Mouse (Mus musculus) MEL (cell line): ENCODE measurements around the gene Tmem201. TPM values are rescaled to one million over a fixed set of nuclear protein-coding genes. Genes with fewer than 3 reads are reported as not detected.

Experiments
- DNase-seq: peaks from one replicate; pipeline ENCODE4 v3.0.0; 2011; ENCODE audit warnings: low read depth, low spot score
- H3K27ac ChIP-seq: 2 replicates; pipeline ENCODE4 v1.5.1; 2012; ENCODE audit warnings: low read depth, mild to moderate bottlenecking, control low read depth, low read length, moderate library complexity; ENCODE audit not compliant: control insufficient read depth
- H3K27me3 ChIP-seq, 2 experiments: fragments of 150-350 bp in 1 of 2; sonication (generic) in 1 of 2; 2 replicates each; pipeline ENCODE4 v1.6.1; 2012; ENCODE audit warnings: low read length in 2 of 2, mild to moderate bottlenecking in 2 of 2, improper control_type of control experiment in 1 of 2, moderate library complexity in 1 of 2; ENCODE audit not compliant: insufficient read depth in 2 of 2, control insufficient read depth in 1 of 2
- H3K36me3 ChIP-seq, 2 experiments: 2 replicates each; pipeline ENCODE4 v1.6.1; 2012 to 2014; ENCODE audit warnings: low read length in 2 of 2, improper control_type of control experiment in 1 of 2, inconsistent platforms in 1 of 2, mild to moderate bottlenecking in 1 of 2; ENCODE audit not compliant: insufficient read depth in 2 of 2, control insufficient read depth in 1 of 2
- H3K4me1 ChIP-seq, 2 experiments: fragments of 150-350 bp in 1 of 2; sonication (generic) in 1 of 2; 2 replicates each; pipeline ENCODE4 v1.6.1; 2012; ENCODE audit warnings: low read length in 2 of 2, improper control_type of control experiment in 1 of 2, mild to moderate bottlenecking in 1 of 2; ENCODE audit not compliant: insufficient read depth in 2 of 2, control insufficient read depth in 1 of 2
- H3K4me3 ChIP-seq, 2 experiments: fragments of 150-350 bp in 1 of 2; sonication (generic) in 1 of 2; 2 replicates each; pipeline ENCODE4 v1.5.1; 2012; ENCODE audit warnings: low read depth in 2 of 2, low read length in 2 of 2, mild to moderate bottlenecking in 2 of 2, moderate library complexity in 2 of 2, control low read depth in 1 of 2, improper control_type of control experiment in 1 of 2; ENCODE audit not compliant: control insufficient read depth in 1 of 2, insufficient read depth in 1 of 2
- H3K79me2 ChIP-seq: 2 replicates; pipeline ENCODE4 v1.6.1; 2012; ENCODE audit warnings: mild to moderate bottlenecking, low read length, moderate library complexity; ENCODE audit not compliant: control insufficient read depth, poor library complexity, insufficient read depth
- H3K9ac ChIP-seq: 2 replicates; pipeline ENCODE4 v1.6.1; 2012; ENCODE audit warnings: low read depth, mild to moderate bottlenecking, control low read depth, low read length, moderate library complexity; ENCODE audit not compliant: control insufficient read depth, poor library complexity, severe bottlenecking
- H3K9me3 ChIP-seq: fragments of 150-350 bp; sonication (generic); replicated peaks from 2 replicates; pipeline ENCODE4 v1.6.1; 2012; ENCODE audit warnings: mild to moderate bottlenecking, low read length, improper control_type of control experiment, moderate library complexity; ENCODE audit not compliant: insufficient read depth
- CHD2 ChIP-seq: IDR thresholded peaks from 2 replicates; pipeline ENCODE4 v1.6.1; 2011; ENCODE audit warnings: low read length, improper control_type of control experiment
- CTCF ChIP-seq, 3 experiments: IDR thresholded peaks in 2 of 3; conservative IDR thresholded peaks in 1 of 3; 2 replicates each; pipeline ENCODE4 v1.5.1; 2011 to 2012; ENCODE audit warnings: low read length in 3 of 3, low read depth in 2 of 3, mild to moderate bottlenecking in 2 of 3, improper control_type of control experiment in 1 of 3, inconsistent platforms in 1 of 3, mixed read lengths in 1 of 3, moderate library complexity in 1 of 3; ENCODE audit not compliant: control insufficient read depth in 1 of 3, insufficient read depth in 1 of 3, poor library complexity in 1 of 3, severe bottlenecking in 1 of 3
- E2F4 ChIP-seq: IDR thresholded peaks from 2 replicates; pipeline ENCODE4 v1.6.1; 2011; ENCODE audit warnings: low read depth, low read length, improper control_type of control experiment, borderline replicate concordance
- EP300 ChIP-seq, 2 experiments: IDR thresholded peaks; 2 replicates each; pipeline ENCODE4 v1.6.1; 2011; ENCODE audit warnings: improper control_type of control experiment in 2 of 2, low read length in 2 of 2, low read depth in 1 of 2, mild to moderate bottlenecking in 1 of 2
- ETS1 ChIP-seq: IDR thresholded peaks from 2 replicates; pipeline ENCODE4 v1.6.1; 2012; ENCODE audit warnings: low read depth, mild to moderate bottlenecking, inconsistent platforms, low read length, improper control_type of control experiment, moderate library complexity
- GABPA ChIP-seq: IDR thresholded peaks from 2 replicates; pipeline ENCODE4 v1.6.1; 2012; ENCODE audit warnings: low read depth, mild to moderate bottlenecking, inconsistent platforms, low read length, improper control_type of control experiment, moderate library complexity
- GATA1 ChIP-seq: IDR thresholded peaks from 2 replicates; pipeline ENCODE4 v1.6.1; 2011; ENCODE audit warnings: low read depth, low read length, improper control_type of control experiment
- HCFC1 ChIP-seq: IDR thresholded peaks from 2 replicates; pipeline ENCODE4 v1.6.1; 2012; ENCODE audit warnings: low read depth, mild to moderate bottlenecking, inconsistent platforms, low read length, improper control_type of control experiment, moderate library complexity
- KAT2A ChIP-seq: conservative IDR thresholded peaks from 2 replicates; pipeline ENCODE4 v1.6.1; 2012; ENCODE audit warnings: low read depth, low read length, improper control_type of control experiment, inconsistent platforms
- MAX ChIP-seq: IDR thresholded peaks from 2 replicates; pipeline ENCODE4 v1.6.1; 2011; ENCODE audit warnings: low read length, improper control_type of control experiment
- MAZ ChIP-seq: IDR thresholded peaks from 2 replicates; pipeline ENCODE4 v1.6.1; 2012; ENCODE audit warnings: low read depth, mild to moderate bottlenecking, inconsistent platforms, low read length, improper control_type of control experiment
- MEF2A ChIP-seq: IDR thresholded peaks from 2 replicates; pipeline ENCODE4 v1.6.1; 2014; ENCODE audit warnings: low read depth, mild to moderate bottlenecking, inconsistent platforms, low read length, improper control_type of control experiment; ENCODE audit not compliant: poor library complexity, insufficient replicate concordance, severe bottlenecking; ENCODE audit errors: extremely low read depth
- MYB ChIP-seq: IDR thresholded peaks from 2 replicates; pipeline ENCODE4 v1.6.1; 2011; ENCODE audit warnings: mild to moderate bottlenecking, low read depth, low read length, improper control_type of control experiment
- MYC ChIP-seq: IDR thresholded peaks from 2 replicates; pipeline ENCODE4 v1.6.1; 2011; ENCODE audit warnings: low read depth, mild to moderate bottlenecking, low read length, improper control_type of control experiment, moderate library complexity
- POLR2A ChIP-seq, 2 experiments: IDR thresholded peaks; 2 replicates each; pipeline ENCODE4 v1.6.1; 2011 to 2012; ENCODE audit warnings: low read length in 2 of 2, mild to moderate bottlenecking in 2 of 2, control low read depth in 1 of 2, improper control_type of control experiment in 1 of 2, low read depth in 1 of 2, moderate library complexity in 1 of 2; ENCODE audit not compliant: control insufficient read depth in 1 of 2, insufficient read depth in 1 of 2, poor library complexity in 1 of 2
- POLR2AphosphoS2 ChIP-seq: IDR thresholded peaks from 2 replicates; pipeline ENCODE4 v1.6.1; 2011; ENCODE audit warnings: low read length, improper control_type of control experiment
- SMC3 ChIP-seq: IDR thresholded peaks from 2 replicates; pipeline ENCODE4 v1.6.1; 2011; ENCODE audit warnings: low read depth, low read length, improper control_type of control experiment
- TAL1 ChIP-seq: IDR thresholded peaks from 2 replicates; pipeline ENCODE4 v1.6.1; 2012; ENCODE audit warnings: mild to moderate bottlenecking, inconsistent platforms, low read length, moderate library complexity, mixed read lengths
- TBP ChIP-seq: IDR thresholded peaks from 2 replicates; pipeline ENCODE4 v1.8.0; 2011; ENCODE audit warnings: low read depth, low read length, improper control_type of control experiment
- TCF12 ChIP-seq: IDR thresholded peaks from 2 replicates; pipeline ENCODE4 v1.6.1; 2014; ENCODE audit warnings: low read depth, mild to moderate bottlenecking, inconsistent platforms, low read length, improper control_type of control experiment, moderate library complexity
- USF1 ChIP-seq: IDR thresholded peaks from 2 replicates; pipeline ENCODE4 v1.6.1; 2014; ENCODE audit warnings: low read depth, mild to moderate bottlenecking, inconsistent platforms, low read length, improper control_type of control experiment, moderate library complexity
- USF2 ChIP-seq, 2 experiments: IDR thresholded peaks; 2 replicates each; pipeline ENCODE4 v1.6.1; 2011 to 2012; ENCODE audit warnings: improper control_type of control experiment in 2 of 2, low read length in 2 of 2, borderline replicate concordance in 1 of 2, inconsistent platforms in 1 of 2, low read depth in 1 of 2, mild to moderate bottlenecking in 1 of 2; ENCODE audit not compliant: insufficient read depth in 1 of 2
- ZKSCAN1 ChIP-seq: IDR thresholded peaks from 2 replicates; pipeline ENCODE4 v1.6.1; 2012; ENCODE audit warnings: low read depth, mild to moderate bottlenecking, inconsistent platforms, low read length, improper control_type of control experiment, moderate library complexity
- ZMIZ1 ChIP-seq: IDR thresholded peaks from 2 replicates; pipeline ENCODE4 v1.6.1; 2012; ENCODE audit warnings: low read depth, mild to moderate bottlenecking, inconsistent platforms, low read length, improper control_type of control experiment, moderate library complexity
- ZNF384 ChIP-seq: IDR thresholded peaks from 2 replicates; pipeline ENCODE4 v1.6.1; 2012; ENCODE audit warnings: low read depth, mild to moderate bottlenecking, inconsistent platforms, low read length, improper control_type of control experiment
- polyA plus RNA-seq, 2 experiments: library from polyadenylated mRNA; stranded (reverse) in 1 of 2; unstranded in 1 of 2; fragments of >175 nt in 1 of 2; fragments of >200 nt in 1 of 2; gene quantifications; 2 replicates each; pipeline versions ENCODE4 v1.2.1 to v1.2.4; 2012; ENCODE audit warnings: low replicate concordance in 2 of 2, low read depth in 1 of 2; ENCODE audit not compliant: insufficient read length in 2 of 2, insufficient read depth in 1 of 2, missing spikeins in 1 of 2
- total RNA-seq: library from RNA; depleted of rRNA; stranded (reverse); fragments of 300-350 nt; gene quantifications from 2 replicates; pipeline ENCODE4 v1.2.3, GENCODE M21; 2012

The Tmem201 gene
- total and polyA plus RNA-seq, 3 experiments, result 31.5 to 60.6 TPM; not detected in 1

- no peak for TF ChIP-seq MYC
- TF ChIP-seq MYB, result no peak
- no peak for TF ChIP-seq TAL1
- TF ChIP-seq POLR2AphosphoS2, result peak; percentile 98
- TF ChIP-seq E2F4, result 0 out of 2 replicates have a peak, but pooled peaks have one; percentile 27
- peak; percentile 93 to 98 for TF ChIP-seq POLR2A (IDR thresholded peaks at IDR 0.05; ENCODE audit: control insufficient read depth in 1 of 2, insufficient read depth in 1 of 2, low read depth in 1 of 2, low read length in 2 of 2, poor library complexity in 1 of 2)
- no peak; the same call in 1 of the 2 replicates for TF ChIP-seq KAT2A
- TF ChIP-seq TCF12, result peak; percentile 47; the same call in 1 of the 2 replicates
- no peak; a peak in 1 of 4 replicates for TF ChIP-seq EP300 (IDR thresholded peaks at IDR 0.05; ENCODE audit: low read depth in 1 of 2, low read length in 2 of 2)
- TF ChIP-seq TBP, result no peak; the same call in none of the 2 replicates
- TF ChIP-seq MAZ, result no peak; the same call in 1 of the 2 replicates
- no peak for TF ChIP-seq CTCF (IDR thresholded peaks at IDR 0.05 in 2 of 3, conservative IDR thresholded peaks at IDR 0.05 in 1 of 3; ENCODE audit: control insufficient read depth in 1 of 3, insufficient read depth in 1 of 3, low read depth in 2 of 3, low read length in 3 of 3, poor library complexity in 1 of 3, severe bottlenecking in 1 of 3)
- no peak; the same call in 1 of the 2 replicates for TF ChIP-seq ETS1
- peak; percentile 25 to 82; a peak in 3 of 4 replicates for TF ChIP-seq USF2 (IDR thresholded peaks at IDR 0.05; ENCODE audit: borderline replicate concordance in 1 of 2, insufficient read depth in 1 of 2, low read depth in 1 of 2, low read length in 2 of 2)
- TF ChIP-seq MEF2A, result no peak
- no peak for TF ChIP-seq ZNF384
- peak; percentile 87 for TF ChIP-seq ZMIZ1
- TF ChIP-seq GATA1, result no peak
- no peak for TF ChIP-seq SMC3
Measured at GRCm38 (mm10) chr4:149774094-149774470, 36.2 kb upstream of the Tmem201 start, which contains the start of gene Slc25a33 (continued).

DNA sequence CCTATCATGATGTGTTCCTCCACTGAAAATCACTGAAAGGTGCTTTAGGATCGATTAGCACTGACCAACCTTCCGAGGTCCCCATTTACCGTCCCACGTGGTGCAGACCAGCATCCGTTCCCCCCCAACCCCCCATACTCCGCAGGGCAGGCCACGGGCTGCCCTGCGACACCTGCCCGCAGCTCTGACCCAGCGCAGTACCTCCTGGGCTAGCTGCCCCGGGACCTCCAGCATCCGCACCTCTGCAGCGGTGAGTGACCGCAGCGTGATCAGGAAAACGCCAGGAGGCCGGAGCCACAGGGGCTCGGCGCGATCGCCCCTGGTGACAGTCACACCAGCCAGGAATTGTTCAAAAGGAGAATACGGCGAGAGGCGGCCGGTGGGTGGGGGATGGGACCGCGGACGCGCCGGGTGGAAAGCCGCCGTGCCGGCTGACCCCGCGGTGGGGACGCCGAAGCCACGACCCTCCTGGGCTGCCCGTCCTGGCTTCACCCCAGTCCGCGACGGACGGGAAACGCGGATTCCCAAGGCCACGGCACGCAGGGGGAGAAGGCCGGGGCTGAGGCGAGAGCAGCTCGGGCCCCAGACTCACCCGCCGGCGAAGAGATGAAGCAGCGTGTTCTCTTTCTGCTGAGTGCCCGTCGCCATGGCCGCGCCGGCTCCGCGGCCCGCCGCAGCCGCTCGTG lies 35.7 kb upstream of the Tmem201 start:
- H3K36me3 ChIP-seq, result peaks cover 3 to 41% of the 10 kb centered on the region in 2 experiments; a peak in 3 of 4 replicates
- H3K4me1 ChIP-seq, result peaks cover 21 to 32% of the 10 kb centered on the region in 2 experiments
- peak overlapping the region; percentile 85 to 94 for H3K4me3 ChIP-seq
- peak overlapping the region; percentile 86 for H3K9ac ChIP-seq
- peak overlapping the region; percentile 56 for H3K27ac ChIP-seq
- peak; percentile 55 for DNase-seq
- no peaks in the 10 kb centered on the region for H3K27me3 ChIP-seq
- no peaks in the 10 kb centered on the region for H3K9me3 ChIP-seq
- TF ChIP-seq USF1 (peak; percentile 78), EP300 (IDR thresholded peaks at IDR 0.05; ENCODE audit: low read depth in 1 of 2, low read length in 2 of 2) (peak in 1 of 2 experiments; percentile 14; a peak in 1 of 4 replicates), USF2 (IDR thresholded peaks at IDR 0.05; ENCODE audit: borderline replicate concordance in 1 of 2, insufficient read depth in 1 of 2, low read depth in 1 of 2, low read length in 2 of 2) (no peak), E2F4 (no peak), MAX (no peak), POLR2A (IDR thresholded peaks at IDR 0.05; ENCODE audit: control insufficient read depth in 1 of 2, insufficient read depth in 1 of 2, low read depth in 1 of 2, low read length in 2 of 2, poor library complexity in 1 of 2) (no peak), CHD2 (no peak; the same call in 1 of the 2 replicates), ZKSCAN1 (no peak), MYC (peak; percentile 80), ZNF384 (no peak), HCFC1 (no peak), GABPA (no peak)
- H3K79me2 ChIP-seq, result peaks cover 52% of the 10 kb centered on the region
